Mouse (Mus musculus) C2C12 (cell line): ENCODE data around the gene Klk13.

Experiments used
- CEBPB ChIP-seq: IDR thresholded peaks from one replicate; pipeline ENCODE4 v1.6.1; 2011; ENCODE audit warnings: low read depth, mild to moderate bottlenecking, control low read depth, moderate library complexity
- CTCF ChIP-seq: IDR thresholded peaks from one replicate; pipeline ENCODE4 v1.5.1; 2011; ENCODE audit not compliant: control insufficient read depth, insufficient read depth, insufficient read length

DNA sequence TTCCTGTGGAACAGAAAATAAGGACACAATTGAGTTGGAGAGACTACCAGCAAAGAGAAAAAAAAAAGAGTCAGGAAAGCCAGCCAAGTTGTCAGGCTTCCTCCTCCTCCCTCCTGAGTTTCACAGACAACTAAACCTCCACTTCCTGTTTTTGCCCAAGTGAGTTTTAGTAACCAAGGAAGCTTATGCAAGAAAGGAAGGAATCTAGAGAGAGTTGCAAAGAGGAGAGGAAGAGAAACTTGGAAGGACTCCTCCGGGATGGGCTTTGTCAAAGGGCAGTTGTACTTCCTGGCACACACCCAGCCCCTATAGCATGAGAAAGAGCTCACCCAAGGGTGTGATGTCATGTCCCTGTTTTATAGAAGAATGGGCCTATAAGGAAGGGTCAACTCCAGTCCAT lies 35.4 kb downstream of the Klk13 start:
- no peak for TF ChIP-seq CTCF
- no peak for TF ChIP-seq CEBPB
